Mouse (Mus musculus): Measurements from ENCODE around the gene Mgat5b. TPM values are rescaled to one million over a fixed set of nuclear protein-coding genes. Genes with fewer than 3 reads are reported as not detected.

Mgat5b gene
- polyA plus RNA-seq, 1 experiment from 2014 or later: 6.6 TPM

DNA sequence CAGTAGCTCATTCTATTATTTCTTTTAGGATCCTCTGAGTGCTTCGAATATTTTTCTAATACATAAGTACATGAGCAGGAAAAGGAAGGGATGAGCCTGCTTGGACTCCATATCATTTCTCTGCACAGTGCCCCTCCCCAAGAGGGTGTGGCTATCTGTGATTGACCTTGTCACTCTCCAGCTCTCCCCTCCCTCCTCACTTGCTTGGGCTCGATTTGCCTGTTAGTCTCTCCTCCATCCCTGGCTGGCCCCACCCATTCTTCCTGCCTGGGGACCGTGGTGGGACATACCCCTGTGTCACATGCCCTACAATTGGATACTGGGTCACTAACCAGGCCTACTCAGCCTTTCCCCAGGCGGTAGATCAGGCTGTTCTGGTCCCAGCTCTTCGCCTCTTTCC is 39.9 kb downstream of the Mgat5b start:
- Histone ChIP-seq H3K36me3 (ENCODE audit: control insufficient read depth, insufficient read depth, low read length) (0 out of 2 replicates have a peak, but pooled peaks cover 2% of the 10 kb centered on the region), H3K4me3 (ENCODE audit: low read depth, low read length) (no peak overlapping the region), H3K27ac (ENCODE audit: low read depth, low read length) (no peak overlapping the region), H3K4me2 (replicated peaks; ENCODE audit: low read depth, low read length) (no peak overlapping the region), H3K9ac (ENCODE audit: low read depth, low read length) (no peak overlapping the region), H3K9me3 (ENCODE audit: control insufficient read depth, low read length) (no peaks in the 10 kb centered on the region), H3K4me1 (replicated peaks; ENCODE audit: control insufficient read depth, insufficient read depth, low read length) (no peaks in the 10 kb centered on the region), H3K27me3 (ENCODE audit: control insufficient read depth, insufficient read depth, low read length) (no peaks in the 10 kb centered on the region)
- ATAC-seq (ENCODE audit: low FRiP score) (no peak), DNase-seq (ENCODE audit: low spot score) (no peak)
- 66% methylated on average over 5 of the region's 5 CpGs for WGBS

DNA sequence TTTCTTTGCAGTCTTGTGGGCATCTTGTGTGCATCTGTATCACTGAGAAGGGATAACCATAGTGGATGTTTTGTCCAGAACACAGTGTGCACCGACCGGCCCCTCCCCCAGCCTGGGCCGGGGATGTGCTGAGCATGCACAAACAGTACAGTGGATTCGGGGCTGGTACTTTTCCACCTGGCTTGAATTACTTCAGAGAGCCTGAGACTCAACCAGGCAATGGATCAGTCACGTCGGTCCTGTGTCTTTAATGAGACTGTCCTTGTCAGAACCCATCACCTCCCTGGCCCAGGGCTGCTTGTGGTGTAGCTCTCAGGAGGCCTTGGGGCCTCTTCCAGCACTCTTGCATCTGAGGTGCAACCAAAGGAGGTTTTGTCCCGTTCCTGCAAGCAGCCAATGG is 46.4 kb downstream of the Mgat5b start:
- no peak overlapping the region for H3K4me2 ChIP-seq (replicated peaks; ENCODE audit: low read depth, low read length)
- no peak overlapping the region for H3K9ac ChIP-seq (ENCODE audit: low read depth, low read length)
- 0 out of 2 replicates have a peak, but pooled peaks cover 2% of the 10 kb centered on the region for H3K36me3 ChIP-seq (ENCODE audit: control insufficient read depth, insufficient read depth, low read length)
- no peak overlapping the region for H3K4me3 ChIP-seq (ENCODE audit: low read depth, low read length)
- H3K27me3 ChIP-seq (ENCODE audit: control insufficient read depth, insufficient read depth, low read length): no peaks in the 10 kb centered on the region
- DNase-seq (ENCODE audit: low spot score) (no peak), ATAC-seq (ENCODE audit: low FRiP score) (no peak)
- WGBS: 68% methylated on average over 7 of the region's 7 CpGs
- no peaks in the 10 kb centered on the region for H3K9me3 ChIP-seq (ENCODE audit: control insufficient read depth, low read length)
- H3K4me1 ChIP-seq (replicated peaks; ENCODE audit: control insufficient read depth, insufficient read depth, low read length): no peaks in the 10 kb centered on the region
- no peak overlapping the region for H3K27ac ChIP-seq (ENCODE audit: low read depth, low read length)

DNA sequence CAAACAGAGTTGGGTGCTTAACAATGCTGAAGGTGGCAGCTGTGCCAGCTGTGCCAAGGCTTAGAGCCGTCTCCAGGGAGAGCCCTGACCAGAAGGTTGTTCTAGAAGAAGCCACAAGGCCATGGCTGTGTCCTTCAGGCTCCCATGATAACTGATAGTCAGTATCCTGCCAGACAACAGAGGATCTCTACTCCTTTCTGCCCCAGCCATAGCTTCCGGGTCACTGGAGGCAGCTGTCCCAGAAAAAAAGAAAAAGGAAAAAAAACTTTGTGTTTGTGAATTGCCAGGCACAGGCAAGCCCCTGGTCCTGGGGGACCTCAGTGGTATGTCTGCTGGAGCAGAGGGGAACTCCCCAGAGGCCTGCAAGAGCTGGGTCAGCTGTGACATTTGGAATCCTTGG is 47.3 kb downstream of the Mgat5b start:
- no peak overlapping the region for H3K9ac ChIP-seq (ENCODE audit: low read depth, low read length)
- H3K4me3 ChIP-seq (ENCODE audit: low read depth, low read length): no peak overlapping the region
- no peaks in the 10 kb centered on the region for H3K4me1 ChIP-seq (replicated peaks; ENCODE audit: control insufficient read depth, insufficient read depth, low read length)
- no peaks in the 10 kb centered on the region for H3K9me3 ChIP-seq (ENCODE audit: control insufficient read depth, low read length)
- WGBS: 66% methylated on average over 2 of the region's 2 CpGs
- no peak for DNase-seq (ENCODE audit: low spot score)
- no peak overlapping the region for H3K4me2 ChIP-seq (replicated peaks; ENCODE audit: low read depth, low read length)
- no peak overlapping the region for H3K27ac ChIP-seq (ENCODE audit: low read depth, low read length)
- H3K27me3 ChIP-seq (ENCODE audit: control insufficient read depth, insufficient read depth, low read length): no peaks in the 10 kb centered on the region
- no peak for ATAC-seq (ENCODE audit: low FRiP score)
- H3K36me3 ChIP-seq (ENCODE audit: control insufficient read depth, insufficient read depth, low read length): 0 out of 2 replicates have a peak, but pooled peaks cover 2% of the 10 kb centered on the region

DNA sequence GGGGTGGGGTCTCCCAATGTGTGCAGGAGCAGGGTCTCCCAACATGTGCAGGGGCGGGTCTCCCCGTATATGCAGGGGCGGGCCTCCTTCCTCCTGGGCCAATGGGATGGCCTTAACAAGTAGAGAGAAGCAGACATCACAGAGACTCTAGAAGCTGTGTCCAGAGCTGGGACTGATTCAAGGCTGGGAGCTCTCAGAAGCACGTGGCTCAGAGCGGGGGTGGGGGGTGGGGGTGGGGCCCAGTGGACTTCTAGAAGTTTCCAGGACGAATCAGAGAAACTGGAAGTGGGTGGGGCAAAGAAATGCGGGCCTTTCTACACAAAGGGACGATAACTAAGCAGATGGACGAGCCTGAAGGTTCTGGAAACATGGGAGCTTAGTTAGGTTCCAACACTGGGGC is 49.9 kb downstream of the Mgat5b start:
- no peak for DNase-seq (ENCODE audit: low spot score)
- H3K4me3 ChIP-seq (ENCODE audit: low read depth, low read length): no peak overlapping the region
- no peak overlapping the region for H3K9ac ChIP-seq (ENCODE audit: low read depth, low read length)
- H3K27ac ChIP-seq (ENCODE audit: low read depth, low read length): no peak overlapping the region
- no peaks in the 10 kb centered on the region for H3K4me1 ChIP-seq (replicated peaks; ENCODE audit: control insufficient read depth, insufficient read depth, low read length)
- 0 out of 2 replicates have a peak, but pooled peaks cover 4% of the 10 kb centered on the region for H3K36me3 ChIP-seq (ENCODE audit: control insufficient read depth, insufficient read depth, low read length)
- no peak for ATAC-seq (ENCODE audit: low FRiP score)
- 94% methylated on average over 9 of the region's 9 CpGs for WGBS
- no peaks in the 10 kb centered on the region for H3K9me3 ChIP-seq (ENCODE audit: control insufficient read depth, low read length)
- no peaks in the 10 kb centered on the region for H3K27me3 ChIP-seq (ENCODE audit: control insufficient read depth, insufficient read depth, low read length)
- no peak overlapping the region for H3K4me2 ChIP-seq (replicated peaks; ENCODE audit: low read depth, low read length)

DNA sequence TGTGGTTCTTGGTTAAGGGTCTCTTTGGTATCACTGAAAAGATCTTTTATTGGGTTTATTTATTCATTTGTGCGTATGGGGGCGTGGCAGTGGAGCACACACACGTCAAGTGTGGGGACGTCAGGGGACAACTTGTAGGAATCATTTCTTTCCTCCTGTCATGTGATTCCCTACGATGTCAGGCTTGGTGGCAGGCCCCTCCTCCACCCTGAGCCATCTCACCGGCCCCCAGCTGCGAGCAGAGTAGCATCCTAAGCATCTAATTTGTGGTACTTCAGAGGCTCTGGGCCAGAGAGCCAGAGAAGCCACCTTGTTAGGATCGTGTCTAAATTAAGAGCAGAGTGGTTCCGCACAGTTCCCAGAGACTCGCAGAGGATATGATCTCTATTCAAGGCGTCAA is 50.8 kb downstream of the Mgat5b start:
- no peak overlapping the region for H3K9ac ChIP-seq (ENCODE audit: low read depth, low read length)
- H3K36me3 ChIP-seq (ENCODE audit: control insufficient read depth, insufficient read depth, low read length): 0 out of 2 replicates have a peak, but pooled peaks cover 4% of the 10 kb centered on the region
- 73% methylated on average over 11 of the region's 11 CpGs for WGBS
- no peaks in the 10 kb centered on the region for H3K9me3 ChIP-seq (ENCODE audit: control insufficient read depth, low read length)
- H3K27ac ChIP-seq (ENCODE audit: low read depth, low read length): no peak overlapping the region
- no peaks in the 10 kb centered on the region for H3K4me1 ChIP-seq (replicated peaks; ENCODE audit: control insufficient read depth, insufficient read depth, low read length)
- DNase-seq (ENCODE audit: low spot score) (no peak), ATAC-seq (ENCODE audit: low FRiP score) (no peak)
- H3K27me3 ChIP-seq (ENCODE audit: control insufficient read depth, insufficient read depth, low read length): no peaks in the 10 kb centered on the region
- no peak overlapping the region for H3K4me3 ChIP-seq (ENCODE audit: low read depth, low read length)
- no peak overlapping the region for H3K4me2 ChIP-seq (replicated peaks; ENCODE audit: low read depth, low read length)

DNA sequence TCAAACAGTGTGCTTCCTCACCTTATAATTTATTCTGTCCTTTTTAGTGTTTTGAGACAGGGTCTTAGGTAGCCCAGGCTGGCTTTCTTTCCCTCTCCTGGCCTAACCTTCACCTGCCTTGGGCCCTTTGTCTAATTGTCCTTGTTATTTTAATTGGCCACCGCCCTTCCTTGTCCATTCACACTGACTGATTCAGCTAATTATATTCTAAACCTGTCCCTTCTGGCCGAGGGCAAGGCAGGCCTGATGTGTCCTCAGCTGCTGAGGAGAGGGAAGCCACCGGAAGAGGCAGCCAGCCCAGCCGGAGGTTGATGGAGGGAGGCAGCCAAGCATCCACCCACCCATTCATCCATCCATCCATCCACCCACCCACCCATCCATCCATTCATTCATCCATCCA is 52.2 kb downstream of the Mgat5b start:
- ATAC-seq (ENCODE audit: low FRiP score) (no peak), DNase-seq (ENCODE audit: low spot score) (no peak)
- 0 out of 2 replicates have a peak, but pooled peaks cover 4% of the 10 kb centered on the region for H3K36me3 ChIP-seq (ENCODE audit: control insufficient read depth, insufficient read depth, low read length)
- 58% methylated on average over 4 of the region's 4 CpGs for WGBS
- H3K4me1 ChIP-seq (replicated peaks; ENCODE audit: control insufficient read depth, insufficient read depth, low read length): no peaks in the 10 kb centered on the region
- H3K4me3 ChIP-seq (ENCODE audit: low read depth, low read length): no peak overlapping the region
- H3K4me2 ChIP-seq (replicated peaks; ENCODE audit: low read depth, low read length): no peak overlapping the region
- no peaks in the 10 kb centered on the region for H3K9me3 ChIP-seq (ENCODE audit: control insufficient read depth, low read length)
- no peak overlapping the region for H3K27ac ChIP-seq (ENCODE audit: low read depth, low read length)
- no peaks in the 10 kb centered on the region for H3K27me3 ChIP-seq (ENCODE audit: control insufficient read depth, insufficient read depth, low read length)
- H3K9ac ChIP-seq (ENCODE audit: low read depth, low read length): no peak overlapping the region

DNA sequence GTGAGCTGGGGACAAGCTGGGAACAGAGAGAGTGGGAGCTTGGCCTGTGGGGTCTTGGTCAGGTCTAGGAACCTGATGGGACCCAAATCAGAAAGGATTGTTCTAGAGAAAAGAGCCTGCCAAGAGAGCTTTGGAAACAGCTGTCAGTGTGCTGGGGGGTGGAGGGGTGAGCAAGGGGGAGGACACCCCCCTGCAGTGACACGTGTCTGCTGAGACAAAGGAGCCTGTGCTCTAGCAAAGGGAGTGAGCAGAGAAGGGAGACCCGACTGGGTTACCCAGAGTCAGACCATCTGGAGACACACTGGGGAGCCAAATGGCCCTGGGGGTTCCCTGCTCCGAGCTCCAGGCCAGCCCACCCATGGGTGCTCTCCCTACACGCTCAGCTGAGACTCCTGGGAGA is 54.2 kb downstream of the Mgat5b start:
- Histone ChIP-seq H3K9ac (ENCODE audit: low read depth, low read length) (no peak overlapping the region), H3K4me1 (replicated peaks; ENCODE audit: control insufficient read depth, insufficient read depth, low read length) (no peaks in the 10 kb centered on the region), H3K27ac (ENCODE audit: low read depth, low read length) (peak overlapping the region; percentile 54)

DNA sequence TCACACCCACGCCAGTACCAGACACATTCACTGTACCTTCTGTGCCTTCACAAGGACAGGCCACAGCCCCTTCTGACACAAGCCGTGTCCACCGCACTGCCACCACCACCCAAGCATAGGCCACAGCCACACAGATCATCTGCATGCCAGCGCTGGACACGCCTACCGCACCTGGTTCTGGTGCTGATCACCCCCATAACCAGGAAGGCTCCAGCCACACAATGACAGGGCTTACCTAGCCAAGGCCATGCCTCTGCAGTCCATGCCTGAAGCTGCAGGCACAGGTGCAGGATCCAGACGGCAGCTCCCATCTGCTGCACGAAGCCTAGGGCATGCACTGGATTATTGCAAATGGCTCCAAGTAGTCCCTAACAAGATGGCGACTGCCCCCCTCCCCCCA is 54.8 kb downstream of the Mgat5b start:
- H3K27me3 ChIP-seq (ENCODE audit: control insufficient read depth, insufficient read depth, low read length): no peaks in the 10 kb centered on the region
- H3K27ac ChIP-seq (ENCODE audit: low read depth, low read length): peak overlapping the region; percentile 54; the same call in 1 of the 2 replicates
- no peaks in the 10 kb centered on the region for H3K4me1 ChIP-seq (replicated peaks; ENCODE audit: control insufficient read depth, insufficient read depth, low read length)
- no peak overlapping the region for H3K4me2 ChIP-seq (replicated peaks; ENCODE audit: low read depth, low read length)
- H3K9ac ChIP-seq (ENCODE audit: low read depth, low read length): no peak overlapping the region
- H3K4me3 ChIP-seq (ENCODE audit: low read depth, low read length): no peak overlapping the region
- WGBS: 96% methylated on average over 9 of the region's 9 CpGs
- no peaks in the 10 kb centered on the region for H3K9me3 ChIP-seq (ENCODE audit: control insufficient read depth, low read length)
- ATAC-seq (ENCODE audit: low FRiP score) (no peak), DNase-seq (ENCODE audit: low spot score) (no peak)
- H3K36me3 ChIP-seq (ENCODE audit: control insufficient read depth, insufficient read depth, low read length): 0 out of 2 replicates have a peak, but pooled peaks cover 3% of the 10 kb centered on the region

More for the DNA sequence above, 54.2 kb downstream of the Mgat5b start:
- Histone ChIP-seq H3K9me3 (ENCODE audit: control insufficient read depth, low read length) (no peaks in the 10 kb centered on the region), H3K4me3 (ENCODE audit: low read depth, low read length) (no peak overlapping the region), H3K4me2 (replicated peaks; ENCODE audit: low read depth, low read length) (no peak overlapping the region), H3K36me3 (ENCODE audit: control insufficient read depth, insufficient read depth, low read length) (0 out of 2 replicates have a peak, but pooled peaks cover 4% of the 10 kb centered on the region), H3K27me3 (ENCODE audit: control insufficient read depth, insufficient read depth, low read length) (no peaks in the 10 kb centered on the region)
- no peak for DNase-seq (ENCODE audit: low spot score)
- ATAC-seq (ENCODE audit: low FRiP score): no peak
- WGBS: 45% methylated on average over 4 of the region's 4 CpGs

DNA sequence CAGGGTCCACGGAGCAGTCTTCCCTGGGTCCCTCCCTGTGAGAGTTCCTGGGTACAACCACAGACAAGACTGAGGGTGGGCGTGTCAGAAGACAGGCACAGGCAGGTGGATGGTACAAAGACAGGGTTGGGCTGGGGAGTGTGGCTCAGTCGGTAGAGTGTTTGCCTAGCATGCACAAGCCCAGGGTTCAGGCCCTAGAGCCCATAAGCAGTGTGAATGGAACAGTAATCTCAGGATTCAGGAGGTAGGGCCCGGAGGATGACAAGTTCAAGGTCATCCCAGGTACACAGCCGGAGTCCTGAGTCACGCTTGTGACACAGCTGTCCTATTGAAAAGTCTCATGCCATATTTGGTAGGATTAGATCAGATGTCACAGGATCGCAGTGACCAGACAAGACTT is 55.7 kb downstream of the Mgat5b start:
- peaks cover 7% of the 10 kb centered on the region; the same call in 1 of the 2 replicates for H3K36me3 ChIP-seq (ENCODE audit: control insufficient read depth, insufficient read depth, low read length)

More for the DNA sequence above, 55.7 kb downstream of the Mgat5b start:
- H3K9ac ChIP-seq (ENCODE audit: low read depth, low read length): no peak overlapping the region
- H3K27ac ChIP-seq (ENCODE audit: low read depth, low read length): no peak overlapping the region
- H3K4me2 ChIP-seq (replicated peaks; ENCODE audit: low read depth, low read length): no peak overlapping the region
- no peaks in the 10 kb centered on the region for H3K27me3 ChIP-seq (ENCODE audit: control insufficient read depth, insufficient read depth, low read length)
- no peak overlapping the region for H3K4me3 ChIP-seq (ENCODE audit: low read depth, low read length)
- 87% methylated on average over 7 of the region's 7 CpGs for WGBS
- ATAC-seq (ENCODE audit: low FRiP score) (no peak), DNase-seq (ENCODE audit: low spot score) (no peak)
- no peaks in the 10 kb centered on the region for H3K4me1 ChIP-seq (replicated peaks; ENCODE audit: control insufficient read depth, insufficient read depth, low read length)
- no peaks in the 10 kb centered on the region for H3K9me3 ChIP-seq (ENCODE audit: control insufficient read depth, low read length)
